Mouse (Mus musculus) liver, adult 2 months (tissue): ENCODE measurements around the gene Bloc1s4. TPM values are rescaled to one million over a fixed set of nuclear protein-coding genes. Genes with fewer than 3 reads are reported as not detected.

Experiments used
- DNase-seq: peaks from one replicate; pipeline ENCODE4 v3.0.0-alpha.2; 2011; ENCODE audit warnings: low read depth, low spot score; ENCODE audit errors: extremely low read depth
- H3K27ac ChIP-seq: fragments of 200-500 bp; replicated peaks from 2 replicates; pipeline ENCODE4 v1.5.1; 2012; ENCODE audit warnings: low read depth, mild to moderate bottlenecking, control low read depth, inconsistent platforms, low read length; ENCODE audit not compliant: insufficient read depth
- H3K27me3 ChIP-seq: fragments of 200-500 bp; 2 replicates; pipeline ENCODE4 v1.6.1; 2012; ENCODE audit warnings: mild to moderate bottlenecking, moderate library complexity, low read length, inconsistent platforms; ENCODE audit not compliant: control insufficient read depth, insufficient read depth
- H3K36me3 ChIP-seq: fragments of 200-500 bp; 2 replicates; pipeline ENCODE4 v1.6.1; 2012; ENCODE audit warnings: low read length, inconsistent platforms; ENCODE audit not compliant: control insufficient read depth, insufficient read depth
- H3K4me1 ChIP-seq: fragments of 200-500 bp; 2 replicates; pipeline ENCODE4 v1.6.1; 2011; ENCODE audit warnings: low read length; ENCODE audit not compliant: control insufficient read depth, insufficient read depth
- H3K4me3 ChIP-seq: fragments of 200-500 bp; 2 replicates; pipeline ENCODE4 v1.5.1; 2011; ENCODE audit warnings: low read depth, mild to moderate bottlenecking, control low read depth, low read length, moderate library complexity; ENCODE audit not compliant: insufficient read depth
- H3K79me2 ChIP-seq: fragments of 200-500 bp; 2 replicates; pipeline ENCODE4 v1.6.1; 2012; ENCODE audit warnings: inconsistent platforms, mild to moderate bottlenecking, low read length, moderate library complexity; ENCODE audit not compliant: control insufficient read depth, insufficient read depth
- H3K9ac ChIP-seq: fragments of 200-500 bp; 2 replicates; pipeline ENCODE4 v1.6.1; 2012; ENCODE audit warnings: low read depth, mild to moderate bottlenecking, control low read depth, inconsistent platforms, low read length
- CTCF ChIP-seq: fragments of 200-500 bp; IDR thresholded peaks from 2 replicates; pipeline ENCODE4 v1.5.1; 2011; ENCODE audit warnings: low read depth, low read length, control low read depth
- POLR2A ChIP-seq: fragments of 200-500 bp; IDR thresholded peaks from 2 replicates; pipeline ENCODE4 v1.6.1; 2011; ENCODE audit warnings: low read length, control low read depth; ENCODE audit not compliant: insufficient read depth; ENCODE audit errors: extremely low read depth
- WGBS: fragments of 180-500 bp; shearing (Covaris S2); methylation state at CpG from one replicate; pipeline ENCODE4 v1.1.7; 2018; 5-methylcytosine and 5-hydroxymethylcytosine counted together
- polyA plus RNA-seq: library from polyadenylated mRNA; depleted of rRNA; stranded (reverse); fragments of >200 nt; gene quantifications from 2 replicates; pipeline ENCODE4 v1.2.3, GENCODE M21; 2012
- total RNA-seq: library from RNA; depleted of rRNA; stranded (reverse); fragments of >200 nt; gene quantifications from 2 replicates; pipeline ENCODE4 v1.2.3, GENCODE M21; 2014

The Bloc1s4 gene
- total and polyA plus RNA-seq, 2 experiments = 12.9 to 19.4 TPM

DNA sequence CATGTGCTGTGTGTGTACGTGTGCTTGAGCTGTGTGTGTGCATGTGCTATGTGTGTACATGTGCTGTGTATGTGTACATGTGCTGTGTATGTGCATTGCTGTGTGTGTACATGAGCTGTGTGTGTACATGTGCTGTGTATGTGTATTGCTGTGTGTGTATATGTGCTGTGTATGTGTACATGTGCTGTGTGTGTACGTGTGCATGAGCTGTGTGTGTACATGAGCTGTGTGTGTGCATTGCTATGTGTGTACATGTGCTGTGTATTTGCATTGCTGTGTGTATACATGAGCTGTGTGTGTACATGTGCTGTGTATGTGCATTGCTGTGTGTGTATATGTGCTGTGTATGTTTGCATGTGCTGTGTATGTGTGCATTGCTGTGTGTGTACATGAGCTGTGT lies 31.1 kb upstream of the Bloc1s4 start:
- no peaks in the 10 kb centered on the region for H3K4me1 ChIP-seq
- H3K79me2 ChIP-seq = no peaks in the 10 kb centered on the region
- TF ChIP-seq CTCF (no peak), POLR2A (no peak)
- H3K9ac ChIP-seq = no peak overlapping the region
- H3K36me3 ChIP-seq = no peaks in the 10 kb centered on the region
- 86% methylated on average over 2 of the region's 2 CpGs for WGBS
- no peak for DNase-seq
- H3K4me3 ChIP-seq = no peak overlapping the region
- no peaks in the 10 kb centered on the region for H3K27me3 ChIP-seq
- no peak overlapping the region for H3K27ac ChIP-seq

DNA sequence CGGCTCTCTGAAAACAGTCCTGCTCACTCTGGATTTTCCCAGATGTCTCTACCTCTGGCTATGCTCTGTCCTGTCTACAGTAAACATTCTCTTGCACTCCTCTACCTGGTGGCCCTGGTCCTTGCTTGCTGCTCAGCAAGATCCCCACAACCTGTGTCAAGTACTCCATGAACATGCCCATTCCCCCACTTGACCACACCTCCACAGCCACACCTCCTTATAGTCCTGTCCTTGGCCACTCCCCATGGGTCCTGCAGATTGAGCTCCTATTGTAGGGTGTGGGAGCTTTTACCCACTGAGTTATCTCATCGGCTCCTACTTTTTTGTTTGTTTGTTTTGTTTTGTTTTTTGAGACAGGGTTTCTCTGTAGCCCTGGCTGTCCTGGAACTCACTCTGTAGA lies 30.5 kb upstream of the Bloc1s4 start:
- no peak overlapping the region for H3K27ac ChIP-seq
- 93% methylated on average over 1 of the region's 2 CpGs for WGBS
- H3K4me3 ChIP-seq = no peak overlapping the region
- no peaks in the 10 kb centered on the region for H3K79me2 ChIP-seq
- no peak for DNase-seq
- no peaks in the 10 kb centered on the region for H3K4me1 ChIP-seq
- no peak overlapping the region for H3K9ac ChIP-seq
- H3K36me3 ChIP-seq = no peaks in the 10 kb centered on the region
- no peaks in the 10 kb centered on the region for H3K27me3 ChIP-seq
- no peak for TF ChIP-seq CTCF
- no peak for TF ChIP-seq POLR2A

DNA sequence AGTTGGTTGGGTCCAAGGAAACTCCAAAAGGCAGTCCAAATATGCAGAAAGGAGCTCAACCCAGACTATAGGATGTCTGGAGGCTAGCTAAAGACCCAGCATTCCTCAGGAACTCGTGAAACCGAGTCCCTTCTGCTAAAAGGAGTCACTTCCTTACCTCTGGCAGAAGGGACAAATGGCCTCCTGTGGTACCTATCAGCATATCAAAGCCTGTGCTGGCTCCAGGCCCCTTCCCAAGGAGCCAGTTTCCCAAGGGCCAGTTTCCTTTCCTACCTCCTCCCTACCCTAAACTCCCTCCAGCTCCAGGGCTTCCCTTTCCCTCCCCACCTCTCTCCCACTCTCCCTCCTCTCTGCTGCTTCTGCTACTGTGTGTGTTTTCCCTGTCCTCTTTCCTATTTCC lies 28.7 kb upstream of the Bloc1s4 start:
- TF ChIP-seq POLR2A (no peak), CTCF (no peak)
- H3K4me1 ChIP-seq = no peaks in the 10 kb centered on the region
- H3K4me3 ChIP-seq = no peak overlapping the region

DNA sequence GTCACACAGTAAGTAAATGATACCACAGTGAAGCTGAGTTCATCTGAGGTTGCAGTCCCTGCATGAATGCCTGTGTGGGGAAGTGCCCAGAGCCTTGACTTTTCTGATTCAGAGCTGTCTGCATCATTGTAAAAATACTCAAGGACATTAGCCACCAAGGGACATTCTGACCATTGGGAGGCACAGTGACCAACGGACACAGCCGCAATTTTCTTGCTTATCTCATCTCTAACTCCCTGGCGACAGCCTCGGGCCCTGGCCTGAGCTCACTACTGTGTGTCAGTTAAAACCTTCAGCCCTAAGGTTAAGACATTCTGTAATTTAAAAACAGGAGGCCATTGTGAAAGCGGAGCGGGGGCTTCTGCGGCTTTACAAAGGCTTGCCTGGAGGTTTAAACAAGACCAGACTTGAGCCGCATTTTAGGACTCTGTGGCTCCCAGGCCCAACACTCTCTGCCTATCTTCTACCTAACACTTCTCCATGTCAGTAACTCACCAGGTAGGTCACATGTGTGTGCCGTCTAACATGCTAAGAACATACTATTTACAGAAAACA lies 27.6 kb upstream of the Bloc1s4 start:
- 61% methylated on average over 9 of the region's 9 CpGs for WGBS
- no peak for DNase-seq
- H3K27me3 ChIP-seq = no peaks in the 10 kb centered on the region
- no peak overlapping the region for H3K27ac ChIP-seq
- TF ChIP-seq CTCF (no peak), POLR2A (no peak)
- no peaks in the 10 kb centered on the region for H3K36me3 ChIP-seq
- no peaks in the 10 kb centered on the region for H3K79me2 ChIP-seq
- no peaks in the 10 kb centered on the region for H3K4me1 ChIP-seq
- H3K9ac ChIP-seq = no peak overlapping the region
- H3K4me3 ChIP-seq = no peak overlapping the region

More for the DNA sequence above, 28.7 kb upstream of the Bloc1s4 start:
- H3K27me3 ChIP-seq = no peaks in the 10 kb centered on the region
- no peak overlapping the region for H3K9ac ChIP-seq
- no peaks in the 10 kb centered on the region for H3K36me3 ChIP-seq
- 39% methylated on average over 2 of the region's 2 CpGs for WGBS
- no peaks in the 10 kb centered on the region for H3K79me2 ChIP-seq
- H3K27ac ChIP-seq = no peak overlapping the region
- DNase-seq = no peak

DNA sequence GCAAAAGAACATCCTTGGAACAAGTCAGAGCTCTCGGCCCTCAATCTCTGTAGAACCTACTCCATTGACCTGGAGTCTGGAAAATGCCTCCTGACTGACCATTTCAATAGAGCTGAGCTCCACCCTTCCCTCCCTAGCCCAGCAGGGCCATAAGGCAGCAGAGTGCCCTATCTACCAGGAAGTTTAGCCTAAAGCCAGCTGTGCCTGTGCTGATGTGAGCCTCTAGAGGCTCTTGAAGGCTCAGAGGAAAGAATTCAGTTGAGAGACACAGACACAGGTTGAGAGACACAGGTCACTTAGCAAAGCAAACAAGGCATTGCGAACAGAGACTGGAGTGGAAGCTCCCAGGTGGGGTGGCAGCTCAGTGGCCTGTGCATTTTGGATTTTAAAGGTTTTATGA lies 26.9 kb upstream of the Bloc1s4 start:
- WGBS = 92% methylated on average over 2 of the region's 2 CpGs
- DNase-seq = no peak
- Histone ChIP-seq H3K9ac (no peak overlapping the region), H3K79me2 (no peaks in the 10 kb centered on the region), H3K27me3 (no peaks in the 10 kb centered on the region), H3K36me3 (no peaks in the 10 kb centered on the region), H3K4me1 (no peaks in the 10 kb centered on the region), H3K27ac (no peak overlapping the region), H3K4me3 (no peak overlapping the region)
- TF ChIP-seq POLR2A (no peak), CTCF (no peak)

DNA sequence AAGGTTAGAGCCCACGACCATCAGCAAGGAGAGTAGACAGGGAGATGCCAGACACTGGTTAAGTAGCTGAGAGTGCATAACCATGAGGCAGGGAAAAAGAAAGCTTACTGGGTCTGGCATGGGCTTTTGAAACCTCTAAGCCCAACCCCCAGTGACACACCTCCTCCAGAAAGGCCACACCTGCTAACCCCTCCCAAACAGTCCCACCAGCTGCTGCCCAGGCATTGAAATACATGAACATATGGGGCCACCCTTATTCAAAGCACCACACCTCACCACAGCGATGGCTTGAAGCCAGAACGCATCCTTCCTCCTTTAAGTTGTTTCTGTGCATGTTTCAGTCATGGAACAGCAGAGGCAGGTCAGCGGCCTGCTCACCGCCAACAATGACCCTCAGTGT lies 24.1 kb upstream of the Bloc1s4 start:
- TF ChIP-seq POLR2A = no peak
- no peak for TF ChIP-seq CTCF
- DNase-seq = no peak
- Histone ChIP-seq H3K27ac (no peak overlapping the region), H3K9ac (no peak overlapping the region), H3K79me2 (no peaks in the 10 kb centered on the region), H3K4me3 (no peak overlapping the region), H3K4me1 (no peaks in the 10 kb centered on the region), H3K36me3 (no peaks in the 10 kb centered on the region), H3K27me3 (no peaks in the 10 kb centered on the region)
- WGBS = 87% methylated on average over 5 of the region's 5 CpGs
